Mouse (Mus musculus) kidney, adult 2 months (tissue): Measurements from ENCODE around the gene Pcnt.

Experiments used
- CTCF ChIP-seq: fragments of 200-500 bp; conservative IDR thresholded peaks from 2 replicates; pipeline ENCODE4 v1.5.1; 2011; ENCODE audit warnings: low read depth, mild to moderate bottlenecking, control low read depth, low read length, moderate library complexity, mixed read lengths; ENCODE audit not compliant: insufficient read depth, insufficient read length
- POLR2A ChIP-seq: fragments of 200-500 bp; IDR thresholded peaks from one replicate; pipeline ENCODE4 v1.6.1; 2011; ENCODE audit warnings: low read depth, low read length, control low read depth

DNA sequence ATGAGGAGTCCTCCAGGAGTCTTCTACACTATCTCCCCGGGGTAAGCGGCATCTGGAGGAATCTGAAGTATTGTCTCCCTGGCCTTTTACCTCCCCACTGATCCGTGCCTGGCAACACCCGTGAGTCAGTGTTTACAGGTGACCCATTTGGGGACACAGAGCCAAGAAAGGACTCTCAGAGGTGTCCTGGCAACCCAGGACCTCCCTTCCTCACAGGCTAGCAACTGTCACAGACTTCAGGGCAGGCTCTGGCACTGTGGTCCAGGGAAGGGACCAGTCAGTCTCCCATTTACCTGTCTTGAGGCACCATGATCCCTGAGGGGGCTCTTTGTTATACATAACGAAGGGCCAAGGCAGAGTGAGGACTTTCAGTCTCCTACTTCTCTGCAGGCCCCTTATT is 6.3 kb upstream of the Pcnt start, which contains the start of gene 2610028H24Rik:
- no peak for TF ChIP-seq POLR2A
- no peak for TF ChIP-seq CTCF
